Mouse (Mus musculus) kidney, adult 2 months (tissue): ENCODE measurements around the gene Gcnt4.

ENCODE experiments used
- CTCF ChIP-seq: fragments of 200-500 bp; conservative IDR thresholded peaks from 2 replicates; pipeline ENCODE4 v1.5.1; 2011; ENCODE audit warnings: low read depth, mild to moderate bottlenecking, control low read depth, low read length, moderate library complexity, mixed read lengths; ENCODE audit not compliant: insufficient read depth, insufficient read length
- POLR2A ChIP-seq: fragments of 200-500 bp; IDR thresholded peaks from one replicate; pipeline ENCODE4 v1.6.1; 2011; ENCODE audit warnings: low read depth, low read length, control low read depth

GRCm38 (mm10) chr13:96983251-96984126, 59.0 kb downstream of the Gcnt4 start:
- TF ChIP-seq CTCF (no peak), POLR2A (no peak)
